Mouse (Mus musculus) ovary, postnatal 10 days (tissue): ENCODE results near the gene Higd1a.

Source experiments
- DNase-seq: peaks from one replicate; pipeline ENCODE4 v3.0.0; 2022; ENCODE audit warnings: low spot score

The Higd1a gene

DNA sequence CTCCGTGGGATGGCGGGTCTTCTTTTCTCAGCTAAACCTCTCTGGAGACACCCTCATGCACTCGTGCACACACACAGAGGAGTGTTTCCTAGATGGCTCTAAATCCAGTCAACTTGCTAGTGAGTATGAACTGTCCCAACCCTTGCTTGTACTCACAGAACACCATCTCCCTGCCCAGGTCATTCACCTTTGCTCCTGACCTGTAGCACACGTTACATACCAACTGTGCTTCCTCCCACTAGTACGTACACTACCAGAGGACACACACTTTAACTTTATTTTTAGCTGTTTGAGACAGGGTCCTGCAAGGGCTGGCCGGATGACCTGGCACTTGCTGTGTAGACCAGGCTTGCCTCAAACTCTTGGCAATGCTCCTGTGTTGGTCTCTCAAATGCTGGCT lies 20.2 kb downstream of the Higd1a start:
- no peak for DNase-seq

DNA sequence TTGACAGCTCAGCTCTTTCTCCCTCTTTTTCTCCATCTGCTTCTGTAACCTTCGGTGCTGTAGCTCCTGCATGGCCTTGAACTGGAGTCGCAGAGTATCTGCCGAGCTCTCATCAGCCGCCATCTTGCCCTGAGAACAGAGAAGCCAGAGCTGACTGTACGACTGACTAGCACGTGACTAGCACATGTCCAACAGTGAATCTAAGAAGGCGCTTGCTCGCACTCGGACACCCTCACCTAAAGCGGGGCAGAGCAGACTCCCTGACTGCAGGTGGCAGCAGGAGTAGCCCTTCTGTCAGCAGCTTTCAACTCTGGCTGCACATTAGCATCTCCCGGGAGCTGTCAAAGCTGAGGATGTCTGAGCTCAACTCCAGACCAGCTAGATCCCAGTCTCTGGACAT lies 24.3 kb downstream of the Higd1a start:
- no peak for DNase-seq

DNA sequence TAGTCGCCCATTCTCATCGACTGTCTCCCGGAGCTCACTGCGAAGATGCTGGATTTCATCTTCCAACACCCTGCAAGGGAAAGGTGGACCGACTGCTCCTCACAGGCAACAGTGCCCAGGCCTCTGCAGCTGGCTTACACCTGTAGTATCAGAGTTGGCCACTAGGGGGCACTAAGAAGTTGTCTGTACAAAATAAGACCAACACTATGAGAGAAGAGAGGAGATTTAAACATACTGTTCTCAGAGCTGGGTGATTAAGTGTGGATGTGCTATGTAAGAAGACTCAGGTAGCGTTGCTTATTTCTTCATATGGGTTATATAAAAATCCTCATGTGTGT lies 27.2 kb downstream of the Higd1a start:
- peak; percentile 65 for DNase-seq

DNA sequence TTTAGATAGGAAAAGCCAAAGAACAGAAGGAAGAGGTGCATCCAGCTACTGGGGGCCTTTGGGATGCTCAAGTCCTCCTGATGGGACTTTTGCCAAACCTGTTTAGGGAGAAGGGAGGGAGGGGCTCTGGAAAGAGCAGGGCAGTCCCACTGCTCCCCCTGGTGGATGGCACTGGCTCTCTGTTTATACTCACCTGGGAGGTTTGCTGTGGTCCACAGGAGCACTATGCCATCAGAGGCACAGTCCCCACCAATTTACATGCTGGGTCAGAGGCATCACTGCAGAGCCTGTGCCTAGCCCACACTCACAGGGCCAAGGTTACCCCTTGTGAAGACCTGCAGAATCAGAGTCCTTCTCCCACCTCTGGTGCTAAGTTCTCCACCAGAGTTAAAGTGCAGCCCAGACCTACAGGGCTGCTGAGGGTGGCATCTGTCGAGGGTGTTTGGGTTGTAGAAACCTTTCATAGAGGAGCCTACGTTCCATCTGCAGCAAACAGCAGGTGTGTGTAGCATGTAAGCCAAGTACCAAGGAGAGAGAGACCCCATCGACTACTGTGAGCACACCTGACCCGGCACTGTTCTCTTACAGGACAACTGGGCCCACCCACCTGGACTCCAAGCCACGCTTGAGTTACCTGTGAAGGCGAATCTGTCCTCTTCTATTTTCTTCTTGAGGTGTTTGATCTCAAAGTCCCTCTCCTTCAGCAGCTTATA lies 27.8 kb downstream of the Higd1a start:
- DNase-seq = no peak

DNA sequence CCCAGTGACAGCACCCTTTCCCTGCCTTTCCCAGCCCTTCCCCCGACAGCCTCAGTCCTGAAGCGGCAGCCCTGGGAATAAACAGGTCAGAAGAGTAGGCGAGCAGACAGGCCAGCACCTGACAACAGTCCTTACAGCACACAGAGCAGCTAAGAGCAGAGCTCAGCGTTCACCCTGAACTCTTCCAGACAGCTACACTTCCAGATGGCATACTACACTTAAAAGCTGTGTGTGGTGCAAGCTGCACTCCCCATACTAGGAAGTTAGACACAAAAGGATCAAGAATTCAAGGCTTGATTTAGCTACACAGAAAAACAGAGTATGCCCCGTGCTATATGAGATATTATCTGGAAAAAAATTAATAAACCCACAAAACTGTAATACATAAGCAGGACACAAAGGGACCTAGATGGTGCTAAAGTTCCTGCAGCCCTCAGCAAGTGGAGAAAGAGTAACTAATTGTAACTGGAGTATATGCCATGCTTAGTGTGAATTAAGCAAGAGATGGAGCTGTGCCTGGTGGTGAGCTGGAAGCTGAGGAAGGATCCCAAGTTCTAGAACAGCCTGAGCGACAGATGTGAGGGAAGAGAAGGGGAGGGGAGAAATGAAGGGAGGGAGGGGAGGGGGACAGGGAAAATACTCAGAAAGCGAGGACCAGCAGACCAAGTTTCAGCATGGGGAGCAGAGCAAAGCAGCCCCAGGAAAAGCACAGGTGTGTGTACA lies 28.7 kb downstream of the Higd1a start:
- no peak for DNase-seq

DNA sequence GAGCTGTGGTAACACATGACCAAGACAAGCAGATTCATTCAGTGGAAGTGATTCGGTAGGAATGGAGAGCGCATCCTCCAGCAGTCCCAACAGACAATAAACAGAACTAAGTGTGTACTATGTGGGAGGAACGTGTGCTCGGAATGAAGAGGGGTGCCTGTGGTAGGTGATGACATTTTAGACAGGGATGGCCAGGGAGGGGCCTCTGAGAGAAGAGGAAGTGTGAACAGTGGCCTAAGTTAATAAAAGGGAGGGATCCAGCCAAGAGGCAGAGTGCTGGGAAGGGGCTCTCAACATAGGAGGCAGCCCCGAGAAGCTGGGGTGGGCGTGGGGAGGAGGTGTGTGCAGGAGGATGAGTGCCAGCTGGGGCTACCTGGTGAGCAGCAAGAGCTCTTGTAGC lies 29.8 kb downstream of the Higd1a start:
- DNase-seq = no peak

DNA sequence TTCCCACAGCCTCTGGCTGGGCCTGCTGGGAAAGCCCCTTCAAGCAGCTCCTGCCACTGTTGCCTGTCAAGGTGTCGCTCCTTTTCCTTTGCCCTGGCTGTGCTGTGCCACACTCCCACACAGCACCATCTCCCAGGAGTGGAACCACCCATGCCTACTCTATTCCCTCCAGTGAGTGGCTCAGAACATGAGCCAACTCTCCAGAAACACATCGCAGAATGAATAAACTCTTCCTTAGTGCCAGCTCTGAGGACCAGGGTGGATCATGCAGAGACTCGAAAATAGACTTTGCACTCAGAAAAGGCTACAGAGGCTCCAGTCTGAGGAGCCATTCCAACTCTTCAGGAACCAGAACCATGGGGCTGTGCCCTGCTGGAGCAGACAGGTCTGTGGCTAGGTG lies 31.8 kb downstream of the Higd1a start:
- DNase-seq = no peak

DNA sequence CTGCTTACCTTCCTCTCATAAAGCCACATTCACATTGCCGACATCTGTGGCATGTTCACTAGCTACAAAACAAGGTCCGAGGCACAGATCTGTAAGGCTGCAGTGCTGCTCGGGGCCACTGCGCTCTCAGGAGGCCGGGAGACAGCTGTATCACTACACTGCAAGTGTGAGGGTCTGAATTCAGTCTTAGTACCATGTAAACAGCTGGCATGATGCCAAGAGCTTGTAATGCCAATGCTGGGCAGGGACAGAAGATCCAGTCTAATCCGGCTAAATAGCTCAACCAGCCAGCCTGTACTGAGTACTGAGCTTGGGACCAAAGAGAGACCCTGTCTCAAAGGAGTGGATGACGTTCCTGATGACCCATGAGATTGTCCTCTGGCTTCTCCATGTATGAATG lies 34.2 kb downstream of the Higd1a start:
- no peak for DNase-seq

DNA sequence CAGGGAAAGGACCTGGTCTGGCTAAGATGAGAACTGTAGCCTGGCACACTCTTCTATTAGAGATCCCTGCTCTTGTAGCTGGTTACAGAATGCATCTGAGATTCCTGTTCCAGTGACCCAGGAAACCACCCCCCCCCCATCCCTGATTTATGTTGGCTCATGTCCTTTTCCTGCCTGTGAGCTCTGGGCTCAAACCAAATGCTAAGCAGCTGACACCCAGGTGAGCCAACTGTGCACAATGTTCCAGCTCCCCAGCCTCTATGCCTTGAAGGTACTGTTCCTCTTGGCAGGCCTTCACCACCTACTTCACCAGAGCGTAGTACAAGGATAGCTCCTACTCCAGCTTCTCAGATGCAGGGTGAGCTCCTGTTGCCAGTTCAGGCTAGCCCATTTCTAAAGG lies 35.1 kb downstream of the Higd1a start:
- no peak for DNase-seq

DNA sequence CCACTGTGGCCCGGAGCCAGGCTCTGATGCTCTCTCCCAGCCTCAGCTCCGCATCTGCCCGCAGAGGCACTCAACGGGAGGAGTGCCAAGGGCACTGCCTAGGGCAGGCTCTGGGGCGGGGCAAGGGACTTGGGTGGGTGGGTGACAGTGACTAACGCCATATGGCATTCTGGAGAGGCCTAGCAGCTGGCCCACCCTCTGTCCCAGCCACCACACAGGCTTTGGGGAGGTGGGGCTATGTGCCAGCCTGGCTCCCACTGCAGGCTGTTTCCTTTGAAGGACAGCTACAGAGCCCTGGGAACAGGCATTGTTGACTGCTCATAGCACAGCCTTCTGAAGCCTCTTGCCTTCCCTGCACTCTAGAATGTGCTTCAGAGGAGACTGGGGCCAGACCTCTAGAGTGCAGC lies 35.6 kb downstream of the Higd1a start:
- no peak for DNase-seq

DNA sequence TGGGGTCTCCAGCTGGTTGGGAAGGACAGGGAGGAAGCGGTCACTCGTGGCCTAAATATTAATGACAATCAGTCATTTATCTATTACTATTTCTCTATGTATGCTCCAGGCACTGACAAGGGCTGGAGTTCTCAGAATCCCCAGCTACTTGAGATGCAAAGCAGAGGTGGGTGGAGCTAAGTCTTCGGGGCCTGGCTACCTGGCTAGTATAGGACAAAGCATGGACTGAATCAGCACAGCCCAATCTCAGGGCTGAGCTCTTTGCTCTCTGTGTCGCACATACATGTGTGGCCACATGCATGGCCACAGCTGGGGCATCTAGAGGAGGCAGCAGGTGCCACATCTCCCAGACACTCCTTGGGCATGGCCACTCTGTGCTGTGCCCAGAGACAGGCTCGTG lies 37.4 kb downstream of the Higd1a start:
- DNase-seq = no peak

DNA sequence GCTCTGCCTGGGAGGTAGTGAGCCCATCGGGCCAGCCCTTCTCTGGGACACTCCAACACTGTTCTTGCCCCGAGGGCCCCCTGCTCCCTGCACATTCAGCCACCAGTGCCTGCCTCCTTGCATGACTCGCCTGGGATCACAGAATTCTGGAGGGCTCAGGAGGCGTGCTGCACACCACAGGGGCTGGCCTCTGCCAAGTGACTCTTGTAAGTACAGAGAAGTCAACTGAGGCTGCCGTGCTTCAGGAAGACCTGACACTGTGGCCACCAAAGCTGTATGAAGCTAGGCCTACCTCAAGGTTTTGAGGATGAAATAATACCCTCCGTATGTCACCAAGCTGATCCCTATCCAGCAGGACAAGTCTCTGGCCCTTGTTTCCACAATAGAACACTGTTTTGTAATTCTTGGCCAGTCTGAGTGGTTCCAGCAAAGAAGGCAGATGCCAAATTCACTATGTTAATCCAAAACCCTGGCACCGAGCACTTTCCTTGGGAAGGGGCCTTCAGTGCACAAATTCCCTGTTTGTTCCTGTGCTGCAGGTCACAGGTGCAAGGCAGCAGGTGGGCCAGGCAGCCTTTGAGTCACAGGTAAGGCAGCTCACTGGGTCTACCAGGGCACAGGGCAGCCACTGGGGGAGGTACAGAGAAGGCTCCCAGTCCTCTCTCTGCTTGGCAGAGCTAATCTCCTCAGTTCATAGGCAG lies 38.2 kb downstream of the Higd1a start:
- no peak for DNase-seq

DNA sequence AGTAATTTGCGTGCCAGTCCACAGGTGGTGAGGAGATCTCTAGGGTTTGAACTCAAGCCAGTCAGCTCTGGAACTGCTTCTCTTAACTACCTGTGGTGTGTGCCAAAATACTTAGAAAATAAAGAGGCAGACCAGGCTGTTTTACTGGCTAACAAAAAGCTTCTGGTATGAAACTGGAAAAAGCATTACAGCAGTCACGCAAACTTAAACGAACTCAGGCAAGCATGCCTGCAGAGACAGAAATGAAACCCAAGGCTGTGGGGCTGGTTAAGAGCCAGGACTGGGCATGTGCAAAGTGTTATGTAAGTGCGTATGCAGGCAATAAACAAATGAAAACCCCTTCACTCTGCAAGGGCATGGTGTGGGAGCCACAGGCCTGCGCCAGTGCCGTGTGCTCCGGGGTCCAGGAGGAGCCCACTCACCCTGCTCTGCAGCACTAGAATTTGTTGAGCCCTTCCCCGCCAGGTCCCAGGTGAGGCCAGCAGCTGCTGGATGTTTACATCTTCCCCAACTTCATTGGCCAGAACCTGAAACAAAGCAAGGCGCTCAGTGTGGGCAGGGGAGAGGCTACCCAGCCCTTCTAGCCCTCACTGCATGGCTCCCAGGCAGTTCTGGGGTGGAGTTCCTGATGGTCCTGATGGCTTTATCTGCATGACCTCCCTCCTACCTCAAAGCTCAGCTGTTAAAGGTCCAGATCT lies 38.9 kb downstream of the Higd1a start:
- DNase-seq = no peak

DNA sequence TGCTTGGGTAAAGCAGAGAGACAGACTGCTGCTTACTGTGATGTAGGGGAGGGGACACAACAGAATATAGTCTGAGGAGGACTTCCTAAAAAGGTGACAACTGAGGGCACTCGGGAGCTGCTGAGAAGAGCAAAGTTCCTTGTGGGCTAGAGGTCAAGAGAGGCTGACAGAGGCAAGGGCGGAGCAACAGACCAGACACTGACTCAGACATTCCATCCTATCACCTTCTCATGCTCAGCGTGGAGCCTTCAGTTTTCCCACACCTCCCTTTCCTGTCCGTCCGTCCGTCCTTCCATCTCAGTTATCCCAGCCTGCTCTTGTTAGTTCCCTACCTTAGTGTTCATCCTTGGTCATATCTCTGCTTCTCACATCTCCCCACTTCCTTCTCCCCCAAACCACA lies 43.0 kb downstream of the Higd1a start:
- no peak for DNase-seq

DNA sequence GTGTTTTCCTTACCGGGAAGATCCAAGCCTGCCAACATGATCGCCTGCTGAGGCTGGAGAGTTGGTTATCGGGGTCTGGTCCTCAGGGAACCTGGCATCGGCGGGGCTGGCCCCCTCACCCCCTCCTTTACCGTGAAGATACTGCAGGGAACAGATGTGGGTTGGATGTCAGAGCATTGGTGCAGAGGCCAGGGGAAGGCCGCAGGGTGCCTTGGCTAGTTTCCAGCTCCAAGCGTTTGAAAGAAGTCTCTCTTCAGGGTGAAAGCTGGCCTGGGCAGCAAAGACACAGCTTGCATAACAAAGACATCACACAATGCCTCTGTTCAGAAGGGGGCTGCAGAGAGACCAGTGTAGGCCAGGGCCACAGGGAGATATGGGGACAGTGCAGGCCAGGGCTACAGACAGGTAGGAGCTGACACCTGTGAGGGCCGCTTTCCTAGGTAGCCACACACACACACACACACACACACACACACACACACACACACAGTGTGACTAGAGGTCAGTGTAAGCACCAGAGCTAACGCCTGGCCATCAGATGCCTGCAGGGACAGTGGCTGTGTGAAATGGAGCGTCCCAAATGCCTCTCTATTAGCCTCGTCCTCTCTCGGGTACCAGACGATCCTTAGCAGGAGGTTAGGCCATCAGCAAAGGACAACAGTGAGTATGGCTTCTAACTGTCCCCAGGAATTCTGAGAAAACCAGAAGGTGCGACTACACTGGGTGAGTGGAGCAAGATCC lies 47.9 kb downstream of the Higd1a start:
- DNase-seq = no peak

DNA sequence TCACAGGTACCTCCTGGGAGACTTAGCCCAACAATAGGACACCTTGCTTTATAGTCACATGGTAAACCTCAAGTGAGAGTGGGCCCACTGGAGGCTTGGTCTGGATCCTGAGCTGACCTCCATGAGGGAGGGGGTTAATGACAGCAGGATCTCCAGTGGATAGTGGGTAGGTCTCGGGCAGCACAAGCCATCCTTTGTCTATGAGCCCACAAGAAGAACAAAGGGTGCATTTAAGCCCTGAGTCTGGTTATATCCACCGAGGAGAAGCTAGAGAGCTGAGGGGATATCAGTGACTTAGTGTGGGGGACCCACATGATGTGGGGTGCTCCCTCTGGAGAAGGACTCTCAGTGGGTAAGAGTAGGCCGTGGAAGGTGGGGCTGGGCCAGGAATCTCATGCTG lies 49.7 kb downstream of the Higd1a start:
- no peak for DNase-seq

DNA sequence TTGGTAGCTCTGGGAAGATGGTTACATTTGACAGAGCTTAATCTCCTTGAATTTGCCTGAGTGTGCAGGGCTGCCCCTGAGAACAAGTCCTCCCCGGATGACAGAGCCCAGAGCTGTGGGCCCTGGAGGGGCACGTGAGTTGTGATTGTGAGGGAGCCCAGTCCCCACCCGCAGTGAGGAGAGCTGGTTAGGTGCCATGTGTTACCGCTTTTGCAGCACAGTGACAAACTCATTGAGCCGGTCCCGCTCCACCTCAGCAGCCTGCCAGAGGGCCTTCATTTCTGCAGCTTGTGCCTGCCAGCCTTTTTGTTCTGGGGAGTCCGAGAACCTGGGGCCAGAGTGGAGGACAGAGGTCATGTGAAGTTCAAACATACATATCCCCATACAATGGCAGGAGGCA lies 50.2 kb downstream of the Higd1a start:
- DNase-seq = no peak

DNA sequence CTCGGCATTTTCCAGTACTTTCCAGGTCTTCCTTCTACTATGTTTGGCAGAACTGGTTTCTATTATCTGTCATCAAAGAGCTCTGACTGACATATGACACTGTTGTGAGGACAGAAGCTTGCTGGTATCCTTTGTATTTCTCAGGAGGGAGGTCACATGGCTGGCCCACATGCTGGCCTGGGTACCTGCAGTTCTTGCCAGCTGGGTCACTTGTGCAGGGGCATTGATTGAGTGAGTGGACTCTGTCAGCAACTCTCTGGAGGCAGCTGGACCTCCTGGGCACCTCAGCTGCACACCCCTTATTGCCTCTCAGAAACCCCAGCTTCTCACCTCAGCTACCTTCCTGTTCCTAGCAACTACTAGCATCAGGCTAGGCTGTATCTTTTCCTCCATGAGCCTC lies 50.6 kb downstream of the Higd1a start:
- no peak for DNase-seq

DNA sequence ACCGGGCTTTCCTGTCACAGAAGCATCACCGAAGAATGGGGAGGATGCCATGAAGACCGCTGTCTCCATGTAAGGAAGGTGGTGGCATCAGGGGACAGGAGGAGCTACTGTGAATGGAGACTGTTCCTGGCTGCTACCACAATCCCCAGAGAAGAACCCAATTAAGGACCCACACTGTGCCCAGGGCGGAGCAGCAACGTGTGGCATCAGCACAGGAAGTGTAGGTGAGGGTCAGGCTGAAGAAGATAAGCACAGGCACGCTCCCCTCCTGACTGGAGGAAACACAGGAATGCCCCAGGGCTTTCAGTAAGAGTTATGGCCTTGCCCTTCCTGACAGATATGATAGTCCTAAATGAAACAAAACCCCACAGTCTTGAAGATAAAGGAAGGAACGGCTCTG lies 55.4 kb downstream of the Higd1a start:
- DNase-seq = no peak

DNA sequence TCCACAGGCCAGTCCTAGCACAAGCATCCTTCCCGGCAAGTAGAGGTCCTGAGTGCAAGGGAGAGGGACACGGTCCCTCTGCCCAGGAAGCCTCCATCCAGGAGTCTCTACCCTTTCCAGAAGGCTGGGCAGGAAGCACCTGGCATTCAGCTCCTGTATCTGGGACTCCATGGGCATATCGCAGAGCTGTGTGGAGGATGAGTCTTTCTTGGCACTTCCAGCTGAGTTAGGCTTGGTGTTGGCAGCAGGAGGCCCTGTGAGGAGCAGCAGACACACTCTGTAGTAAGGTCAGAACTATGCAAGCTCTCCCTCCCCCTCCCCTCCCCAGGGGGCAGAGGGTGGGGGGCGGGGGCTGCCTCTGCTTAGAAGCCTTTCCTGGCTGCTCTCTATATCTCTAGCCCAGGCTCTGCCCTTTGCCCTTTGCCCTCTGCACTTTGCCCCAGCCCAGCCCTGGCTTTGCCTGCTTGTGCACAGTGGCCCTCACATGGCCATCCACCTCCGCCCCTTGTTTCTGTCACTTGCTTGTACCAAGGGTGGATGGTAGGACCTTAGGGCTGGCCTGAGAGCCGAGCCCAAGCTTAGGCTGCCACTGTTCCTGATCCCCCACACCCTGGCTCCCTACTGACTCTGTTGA lies 59.2 kb downstream of the Higd1a start:
- DNase-seq = no peak
